Mouse (Mus musculus) heart, embryonic 15.5 days (tissue): ENCODE data around the gene Olfr524. TPM values are rescaled to one million over a fixed set of nuclear protein-coding genes. Genes with fewer than 3 reads are reported as not detected.
A peak's percentile ranks its signal among the peaks of the same experiment; 100 is the strongest.

Experiments used
- ATAC-seq: fragments of 200-750 bp; cut with Nextera tagmentation; replicated peaks from 2 replicates; pipeline ENCODE4 v1.8.0; 2017; ENCODE audit warnings: low read depth, moderate TSS enrichment; ENCODE audit not compliant: insufficient number of reproducible peaks, insufficient read depth, low FRiP score
- H3K27ac ChIP-seq: fragments of 300-500 bp; sonication (generic); 2 replicates; pipeline ENCODE4 v1.5.1; 2015; ENCODE audit warnings: mild to moderate bottlenecking, inconsistent platforms
- H3K27me3 ChIP-seq: fragments of 300-500 bp; sonication (generic); 2 replicates; pipeline ENCODE4 v1.6.1; 2015; ENCODE audit warnings: inconsistent platforms
- H3K36me3 ChIP-seq: fragments of 300-500 bp; sonication (generic); 2 replicates; pipeline ENCODE4 v1.6.1; 2015; ENCODE audit warnings: mild to moderate bottlenecking, inconsistent platforms
- H3K4me1 ChIP-seq: fragments of 300-500 bp; sonication (generic); replicated peaks from 2 replicates; pipeline ENCODE4 v1.6.1; 2015; ENCODE audit warnings: inconsistent platforms
- H3K4me2 ChIP-seq: fragments of 300-500 bp; sonication (generic); 2 replicates; pipeline ENCODE4 v1.6.1; 2015; ENCODE audit warnings: inconsistent platforms, mild to moderate bottlenecking, moderate library complexity
- H3K4me3 ChIP-seq: fragments of 300-500 bp; sonication (generic); 2 replicates; pipeline ENCODE4 v1.5.1; 2015; ENCODE audit warnings: mild to moderate bottlenecking, inconsistent platforms
- H3K9ac ChIP-seq: fragments of 300-500 bp; sonication (generic); 2 replicates; pipeline ENCODE4 v1.6.1; 2015; ENCODE audit warnings: mild to moderate bottlenecking, inconsistent platforms
- H3K9me3 ChIP-seq: fragments of 300-500 bp; sonication (generic); replicated peaks from 2 replicates; pipeline ENCODE4 v1.6.1; 2016; ENCODE audit warnings: inconsistent platforms
- WGBS: fragments of 180-500 bp; shearing (Covaris S2); methylation state at CpG from one replicate; pipeline ENCODE4 v1.1.7; 2015; ENCODE audit warnings: mixed read lengths; 5-methylcytosine and 5-hydroxymethylcytosine counted together
- polyA plus RNA-seq: library from polyadenylated mRNA; unstranded; fragments of >200 nt; fragmentation: Nextera tagmentation; extraction: Ambion mirVana; gene quantifications from 2 replicates; pipeline ENCODE4 v1.2.1, GENCODE M21; 2015

Gene Olfr524
- polyA plus RNA-seq, 1 experiment from 2014 or later: 0.06 TPM

- H3K27me3 ChIP-seq: 0 out of 2 replicates have a peak, but pooled peaks cover 5% of the 10 kb centered on the region
- H3K27ac ChIP-seq: no peak overlapping the region
- no peak for ATAC-seq
- no peaks in the 10 kb centered on the region for H3K4me1 ChIP-seq
- WGBS: 81% methylated on average over 4 of the region's 4 CpGs
- no peaks in the 10 kb centered on the region for H3K36me3 ChIP-seq
- no peaks in the 10 kb centered on the region for H3K9me3 ChIP-seq
- H3K4me3 ChIP-seq: no peak overlapping the region
- H3K9ac ChIP-seq: no peak overlapping the region
- H3K4me2 ChIP-seq: no peak overlapping the region
Measured at GRCm38 (mm10) chr7:140184206-140184605, 21.6 kb downstream of the Olfr524 start.

GRCm38 (mm10) chr7:140180692-140181091, 25.1 kb downstream of the Olfr524 start:
- Histone ChIP-seq H3K27me3 (0 out of 2 replicates have a peak, but pooled peaks cover 3% of the 10 kb centered on the region), H3K4me1 (no peaks in the 10 kb centered on the region), H3K27ac (no peak overlapping the region), H3K4me3 (no peak overlapping the region), H3K9ac (no peak overlapping the region), H3K36me3 (no peaks in the 10 kb centered on the region), H3K9me3 (no peaks in the 10 kb centered on the region), H3K4me2 (no peak overlapping the region)
- ATAC-seq: no peak
- 77% methylated on average over 2 of the region's 2 CpGs for WGBS

GRCm38 (mm10) chr7:140179176-140179575, 26.6 kb downstream of the Olfr524 start:
- H3K4me2 ChIP-seq: no peak overlapping the region
- WGBS: 90% methylated on average over 2 of the region's 2 CpGs
- H3K36me3 ChIP-seq: no peaks in the 10 kb centered on the region
- H3K27ac ChIP-seq: no peak overlapping the region
- ATAC-seq: no peak
- H3K4me3 ChIP-seq: no peak overlapping the region
- no peaks in the 10 kb centered on the region for H3K9me3 ChIP-seq
- no peaks in the 10 kb centered on the region for H3K27me3 ChIP-seq
- no peak overlapping the region for H3K9ac ChIP-seq
- no peaks in the 10 kb centered on the region for H3K4me1 ChIP-seq

- Histone ChIP-seq H3K4me2 (no peak within 1 kb of the TSS), H3K36me3 (no peaks in the 10 kb centered on the region), H3K27me3 (no peaks in the 10 kb centered on the region), H3K27ac (no peak within 1 kb of the TSS), H3K9me3 (no peaks in the 10 kb centered on the region), H3K4me3 (no peak within 1 kb of the TSS), H3K9ac (no peak within 1 kb of the TSS), H3K4me1 (no peaks in the 10 kb centered on the region)
- WGBS: 50% methylated on average over 1 of the region's 1 CpGs
- ATAC-seq: no peak
Measured at GRCm38 (mm10) chr7:140172936-140173335, 32.8 kb downstream of the Olfr524 start, which contains the start of gene Olfr523. Olfr523 (plus strand) TSS chr7:140173217.

GRCm38 (mm10) chr7:140170863-140171262, 34.9 kb downstream of the Olfr524 start:
- Histone ChIP-seq H3K4me3 (no peak overlapping the region), H3K9ac (no peak overlapping the region), H3K36me3 (no peaks in the 10 kb centered on the region), H3K27ac (no peak overlapping the region), H3K4me1 (no peaks in the 10 kb centered on the region), H3K4me2 (no peak overlapping the region), H3K9me3 (no peaks in the 10 kb centered on the region), H3K27me3 (no peaks in the 10 kb centered on the region)
- ATAC-seq: no peak
- 84% methylated on average over 3 of the region's 3 CpGs for WGBS

GRCm38 (mm10) chr7:140169386-140169785, 36.4 kb downstream of the Olfr524 start:
- Histone ChIP-seq H3K4me2 (no peak overlapping the region), H3K27ac (no peak overlapping the region), H3K4me1 (no peaks in the 10 kb centered on the region), H3K4me3 (no peak overlapping the region), H3K36me3 (no peaks in the 10 kb centered on the region), H3K9me3 (no peaks in the 10 kb centered on the region), H3K9ac (no peak overlapping the region), H3K27me3 (no peaks in the 10 kb centered on the region)
- WGBS: 65% methylated on average over 4 of the region's 4 CpGs
- ATAC-seq: no peak

GRCm38 (mm10) chr7:140167950-140168349, 37.8 kb downstream of the Olfr524 start:
- no peak overlapping the region for H3K4me3 ChIP-seq
- WGBS: 82% methylated on average over 1 of the region's 1 CpGs
- H3K9me3 ChIP-seq: no peaks in the 10 kb centered on the region

GRCm38 (mm10) chr7:140164664-140165063, 41.1 kb downstream of the Olfr524 start, which contains the start of gene Olfr522:
Olfr522 (minus strand) TSS chr7:140164764.
- Histone ChIP-seq H3K4me1 (no peaks in the 10 kb centered on the region), H3K27ac (no peak within 1 kb of the TSS), H3K27me3 (no peaks in the 10 kb centered on the region; the same call in 1 of the 2 replicates), H3K4me3 (no peak within 1 kb of the TSS), H3K4me2 (no peak within 1 kb of the TSS), H3K9ac (no peak within 1 kb of the TSS), H3K36me3 (no peaks in the 10 kb centered on the region), H3K9me3 (no peaks in the 10 kb centered on the region)
- WGBS: 65% methylated on average over 7 of the region's 7 CpGs
- ATAC-seq: no peak

More at GRCm38 (mm10) chr7:140167950-140168349, 37.8 kb downstream of the Olfr524 start:
- Histone ChIP-seq H3K36me3 (no peaks in the 10 kb centered on the region), H3K4me2 (no peak overlapping the region), H3K4me1 (no peaks in the 10 kb centered on the region), H3K27me3 (no peaks in the 10 kb centered on the region), H3K9ac (no peak overlapping the region), H3K27ac (no peak overlapping the region)
- ATAC-seq: no peak

GRCm38 (mm10) chr7:140160363-140160762, 45.4 kb downstream of the Olfr524 start:
- no peaks in the 10 kb centered on the region for H3K4me1 ChIP-seq
- H3K4me2 ChIP-seq: no peak overlapping the region
- peaks cover 17% of the 10 kb centered on the region for H3K27me3 ChIP-seq
- no peak overlapping the region for H3K27ac ChIP-seq
- no peaks in the 10 kb centered on the region for H3K36me3 ChIP-seq
- no peak overlapping the region for H3K9ac ChIP-seq
- H3K9me3 ChIP-seq: no peaks in the 10 kb centered on the region
- H3K4me3 ChIP-seq: no peak overlapping the region
- no peak for ATAC-seq
- 73% methylated on average over 3 of the region's 3 CpGs for WGBS

GRCm38 (mm10) chr7:140154218-140154927, 51.4 kb downstream of the Olfr524 start, which contains the start of gene Sprn:
Sprn (minus strand) TSS chr7:140154877.
- no peak for ATAC-seq
- peaks cover 55% of the 10 kb centered on the region for H3K27me3 ChIP-seq
- no peak within 1 kb of the TSS for H3K27ac ChIP-seq
- H3K4me1 ChIP-seq: peaks cover 12% of the 10 kb centered on the region
- H3K4me3 ChIP-seq: peak within 1 kb of the TSS; percentile 31
- peak within 1 kb of the TSS; percentile 48 for H3K4me2 ChIP-seq
- H3K9me3 ChIP-seq: no peaks in the 10 kb centered on the region
- no peak within 1 kb of the TSS for H3K9ac ChIP-seq
- no peaks in the 10 kb centered on the region for H3K36me3 ChIP-seq
- 5% methylated on average over 28 of the region's 28 CpGs for WGBS

- Histone ChIP-seq H3K9ac (no peak overlapping the region), H3K27ac (no peak overlapping the region), H3K4me3 (no peak overlapping the region), H3K36me3 (no peaks in the 10 kb centered on the region), H3K4me1 (peaks cover 12% of the 10 kb centered on the region), H3K27me3 (peaks cover 53% of the 10 kb centered on the region), H3K4me2 (peak overlapping the region; percentile 48; the same call in 1 of the 2 replicates), H3K9me3 (no peaks in the 10 kb centered on the region)
- 20% methylated on average over 4 of the region's 4 CpGs for WGBS
- ATAC-seq: no peak
Measured at GRCm38 (mm10) chr7:140153829-140154217, 51.9 kb downstream of the Olfr524 start.

GRCm38 (mm10) chr7:140153383-140153782, 52.4 kb downstream of the Olfr524 start:
- peaks cover 12% of the 10 kb centered on the region for H3K4me1 ChIP-seq
- WGBS: 4% methylated on average over 28 of the region's 28 CpGs

More at GRCm38 (mm10) chr7:140153383-140153782, 52.4 kb downstream of the Olfr524 start:
- Histone ChIP-seq H3K9me3 (no peaks in the 10 kb centered on the region), H3K4me3 (peak overlapping the region; percentile 34), H3K9ac (peak overlapping the region; percentile 15; the same call in 1 of the 2 replicates), H3K4me2 (peak overlapping the region; percentile 58), H3K27ac (no peak overlapping the region), H3K27me3 (peaks cover 49% of the 10 kb centered on the region), H3K36me3 (no peaks in the 10 kb centered on the region)
- no peak; the same call in 1 of the 2 replicates for ATAC-seq
